Mouse (Mus musculus): ENCODE results near the gene Yod1. TPM values are rescaled to one million over a fixed set of nuclear protein-coding genes. Genes with fewer than 3 reads are reported as not detected.

The Yod1 gene
- total and polyA plus RNA-seq, 3 experiments: 6.1 to 8.6 TPM; not detected in 1

DNA sequence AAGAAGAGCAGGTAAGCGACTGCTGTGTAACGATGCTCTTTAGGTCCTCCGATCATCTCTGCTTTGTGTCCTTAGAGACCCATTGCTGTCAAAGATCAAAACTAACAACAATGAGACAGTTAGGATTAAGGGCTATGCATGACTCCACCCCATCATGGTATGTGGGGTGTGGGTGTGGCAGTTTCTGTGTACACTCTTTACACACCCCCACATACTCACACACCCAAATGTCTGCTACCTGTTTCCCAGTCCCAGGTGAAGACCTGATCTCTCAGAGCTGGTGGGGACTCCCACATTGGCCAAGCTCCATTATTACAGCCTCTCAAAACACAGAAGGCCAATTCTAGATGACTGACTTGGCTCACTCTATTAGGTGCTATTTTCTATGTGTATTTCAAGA is 28.5 kb downstream of the Yod1 start:
- Histone ChIP-seq H3K4me1 (ENCODE audit: control insufficient read depth in 1 of 2, insufficient read depth in 2 of 2, low read length in 2 of 2) (peaks cover 17 to 33% of the 10 kb centered on the region in 2 experiments), H3K4me3 (ENCODE audit: control insufficient read depth in 1 of 2, insufficient read depth in 1 of 2, low read depth in 2 of 2, low read length in 2 of 2) (no peak overlapping the region), H3K27me3 (ENCODE audit: control insufficient read depth in 1 of 2, insufficient read depth in 2 of 2, low read length in 2 of 2) (no peaks in the 10 kb centered on the region), H3K79me2 (ENCODE audit: control insufficient read depth, insufficient read depth, low read length, poor library complexity) (no peaks in the 10 kb centered on the region; the same call in 1 of the 2 replicates), H3K36me3 (ENCODE audit: control insufficient read depth in 1 of 2, insufficient read depth in 2 of 2, low read length in 2 of 2) (peaks cover 0 to 23% of the 10 kb centered on the region in 2 experiments; a peak in 2 of 4 replicates), H3K9ac (ENCODE audit: control insufficient read depth, low read depth, low read length, poor library complexity, severe bottlenecking) (no peak overlapping the region), H3K27ac (ENCODE audit: control insufficient read depth, low read depth, low read length) (no peak overlapping the region), H3K9me3 (replicated peaks; ENCODE audit: insufficient read depth, low read length) (no peaks in the 10 kb centered on the region)
- no peak for DNase-seq (ENCODE audit: low read depth, low spot score)
- TF ChIP-seq SMC3 (IDR thresholded peaks at IDR 0.05; ENCODE audit: low read depth, low read length): no peak
- TF ChIP-seq EP300 (IDR thresholded peaks at IDR 0.05; ENCODE audit: low read depth in 1 of 2, low read length in 2 of 2): no peak
- no peak for TF ChIP-seq TCF12 (IDR thresholded peaks at IDR 0.05; ENCODE audit: low read depth, low read length)
- TF ChIP-seq TAL1 (IDR thresholded peaks at IDR 0.05; ENCODE audit: low read length): no peak
- no peak for TF ChIP-seq JUND (IDR thresholded peaks at IDR 0.05; ENCODE audit: low read depth, low read length)
- TF ChIP-seq MYC (IDR thresholded peaks at IDR 0.05; ENCODE audit: low read depth, low read length): no peak
- TF ChIP-seq MAX (IDR thresholded peaks at IDR 0.05; ENCODE audit: low read length): no peak
- no peak for TF ChIP-seq NELFE (IDR thresholded peaks at IDR 0.05; ENCODE audit: low read depth, low read length)
- no peak for TF ChIP-seq RAD21 (IDR thresholded peaks at IDR 0.05; ENCODE audit: low read depth, low read length)
- TF ChIP-seq MAZ (IDR thresholded peaks at IDR 0.05; ENCODE audit: low read depth, low read length): no peak
- no peak for TF ChIP-seq TBP (IDR thresholded peaks at IDR 0.05; ENCODE audit: low read depth, low read length)
- TF ChIP-seq CHD1 (IDR thresholded peaks at IDR 0.05; ENCODE audit: low read depth, low read length): no peak
- no peak for TF ChIP-seq MYB (IDR thresholded peaks at IDR 0.05; ENCODE audit: low read depth, low read length)
- TF ChIP-seq ETS1 (IDR thresholded peaks at IDR 0.05; ENCODE audit: low read depth, low read length): no peak
- no peak for TF ChIP-seq ZNF384 (IDR thresholded peaks at IDR 0.05; ENCODE audit: low read depth, low read length)
- TF ChIP-seq RCOR1 (IDR thresholded peaks at IDR 0.05; ENCODE audit: low read depth, low read length): no peak
- TF ChIP-seq BHLHE40 (IDR thresholded peaks at IDR 0.05; ENCODE audit: borderline replicate concordance, low read depth, low read length): no peak
- TF ChIP-seq SIN3A (IDR thresholded peaks at IDR 0.05; ENCODE audit: low read length): no peak
- TF ChIP-seq MEF2A (IDR thresholded peaks at IDR 0.05; ENCODE audit: extremely low read depth, insufficient replicate concordance, low read depth, low read length, poor library complexity, severe bottlenecking): no peak
- TF ChIP-seq ZMIZ1 (IDR thresholded peaks at IDR 0.05; ENCODE audit: low read depth, low read length): no peak

DNA sequence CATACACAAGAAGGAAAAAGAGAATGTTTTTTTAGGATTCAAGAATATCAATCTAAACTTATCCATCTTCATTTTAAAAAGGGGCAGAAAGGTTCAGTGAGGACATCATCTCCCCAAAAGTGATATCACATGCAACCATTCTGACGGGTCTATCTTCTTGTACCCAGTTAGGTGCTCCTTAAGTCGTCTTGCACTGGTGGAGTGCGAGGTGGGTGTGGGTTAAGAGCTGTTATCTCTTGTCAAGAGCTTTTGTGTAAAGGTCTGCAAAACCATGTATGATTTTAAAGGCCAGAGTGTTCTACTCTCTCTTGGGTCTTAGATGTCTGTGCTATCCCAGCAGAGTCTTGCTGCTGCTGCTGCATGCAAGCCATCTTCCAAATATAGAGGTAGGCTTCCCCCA is 29.7 kb downstream of the Yod1 start:
- Histone ChIP-seq H3K27ac (ENCODE audit: control insufficient read depth, low read depth, low read length) (no peak overlapping the region), H3K4me1 (ENCODE audit: control insufficient read depth in 1 of 2, insufficient read depth in 2 of 2, low read length in 2 of 2) (peaks cover 13 to 26% of the 10 kb centered on the region in 2 experiments)

More for the DNA sequence above, 29.7 kb downstream of the Yod1 start:
- H3K79me2 ChIP-seq (ENCODE audit: control insufficient read depth, insufficient read depth, low read length, poor library complexity): no peaks in the 10 kb centered on the region
- H3K27me3 ChIP-seq (ENCODE audit: control insufficient read depth in 1 of 2, insufficient read depth in 2 of 2, low read length in 2 of 2): no peaks in the 10 kb centered on the region
- DNase-seq (ENCODE audit: low read depth, low spot score): no peak
- peaks cover 0 to 19% of the 10 kb centered on the region in 2 experiments; a peak in 2 of 4 replicates for H3K36me3 ChIP-seq (ENCODE audit: control insufficient read depth in 1 of 2, insufficient read depth in 2 of 2, low read length in 2 of 2)
- no peak overlapping the region for H3K9ac ChIP-seq (ENCODE audit: control insufficient read depth, low read depth, low read length, poor library complexity, severe bottlenecking)
- no peak for TF ChIP-seq GABPA (IDR thresholded peaks at IDR 0.05; ENCODE audit: low read depth, low read length)
- no peak for TF ChIP-seq POLR2A (IDR thresholded peaks at IDR 0.05; ENCODE audit: control insufficient read depth in 1 of 2, insufficient read depth in 1 of 2, low read depth in 1 of 2, low read length in 2 of 2, poor library complexity in 1 of 2)
- no peak for TF ChIP-seq NRF1 (IDR thresholded peaks at IDR 0.05; ENCODE audit: insufficient read depth, low read depth, low read length, poor library complexity, severe bottlenecking)
- no peak for TF ChIP-seq GATA1 (IDR thresholded peaks at IDR 0.05; ENCODE audit: low read depth, low read length)
- no peak for TF ChIP-seq ZKSCAN1 (IDR thresholded peaks at IDR 0.05; ENCODE audit: low read depth, low read length)
- TF ChIP-seq MYB (IDR thresholded peaks at IDR 0.05; ENCODE audit: low read depth, low read length): no peak
- TF ChIP-seq KAT2A (conservative IDR thresholded peaks at IDR 0.05; ENCODE audit: low read depth, low read length): no peak
- no peak for TF ChIP-seq UBTF (IDR thresholded peaks at IDR 0.05; ENCODE audit: borderline replicate concordance, insufficient read depth, low read depth, low read length)
- no peak for TF ChIP-seq MAZ (IDR thresholded peaks at IDR 0.05; ENCODE audit: low read depth, low read length)
- no peak for TF ChIP-seq CTCF (IDR thresholded peaks at IDR 0.05 in 2 of 3, conservative IDR thresholded peaks at IDR 0.05 in 1 of 3; ENCODE audit: control insufficient read depth in 1 of 3, insufficient read depth in 1 of 3, low read depth in 2 of 3, low read length in 3 of 3, poor library complexity in 1 of 3, severe bottlenecking in 1 of 3)
- no peak for TF ChIP-seq RAD21 (IDR thresholded peaks at IDR 0.05; ENCODE audit: low read depth, low read length)
- no peak for TF ChIP-seq E2F4 (IDR thresholded peaks at IDR 0.05; ENCODE audit: borderline replicate concordance, low read depth, low read length)
- no peak for TF ChIP-seq CHD1 (IDR thresholded peaks at IDR 0.05; ENCODE audit: low read depth, low read length)
- no peak for TF ChIP-seq BHLHE40 (IDR thresholded peaks at IDR 0.05; ENCODE audit: borderline replicate concordance, low read depth, low read length)
- no peak for TF ChIP-seq TCF12 (IDR thresholded peaks at IDR 0.05; ENCODE audit: low read depth, low read length)
- no peak for TF ChIP-seq TBP (IDR thresholded peaks at IDR 0.05; ENCODE audit: low read depth, low read length)
- H3K9me3 ChIP-seq (replicated peaks; ENCODE audit: insufficient read depth, low read length): no peaks in the 10 kb centered on the region
- no peak overlapping the region for H3K4me3 ChIP-seq (ENCODE audit: control insufficient read depth in 1 of 2, insufficient read depth in 1 of 2, low read depth in 2 of 2, low read length in 2 of 2)

Data from MEL (cell line).